Mouse (Mus musculus): ENCODE measurements around the gene Ccnd3. TPM values are rescaled to one million over a fixed set of nuclear protein-coding genes. Genes with fewer than 3 reads are reported as not detected.
A peak's percentile ranks its signal among the peaks of the same experiment; 100 is the strongest.

Gene Ccnd3
- polyA plus RNA-seq, 1 experiment: 181 TPM

DNA sequence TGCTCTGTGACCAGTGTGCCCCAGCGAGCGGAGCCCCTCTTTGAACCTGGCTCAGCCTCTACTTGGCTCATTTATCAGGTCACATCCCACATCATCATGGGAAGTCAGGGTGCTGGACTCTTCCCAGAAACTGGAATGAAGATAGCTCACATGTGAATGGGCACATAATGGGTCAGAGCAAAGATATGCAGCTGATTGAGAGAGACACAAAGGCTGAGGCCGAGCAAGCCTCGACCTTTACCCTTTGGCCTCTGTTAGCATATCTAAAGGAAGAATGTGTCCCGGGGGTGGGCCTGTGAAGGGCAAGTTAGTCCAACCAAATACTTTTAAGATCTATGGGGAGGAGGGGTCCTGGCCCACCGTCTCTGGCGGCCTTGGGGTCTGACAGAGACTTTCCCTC lies 66.8 kb downstream of the Ccnd3 start:
- H3K27ac ChIP-seq (ENCODE audit: insufficient read depth, low read length): peak overlapping the region; percentile 97
- peaks cover 17% of the 10 kb centered on the region for H3K4me1 ChIP-seq (ENCODE audit: control insufficient read depth, insufficient read depth, low read length)
- no peak for TF ChIP-seq CTCF (IDR thresholded peaks at IDR 0.05; ENCODE audit: low read depth, low read length)
- TF ChIP-seq EP300 (IDR thresholded peaks at IDR 0.05; ENCODE audit: insufficient read depth, low read depth, low read length): peak; percentile 99
- peak; percentile 42 for TF ChIP-seq POLR2A (IDR thresholded peaks at IDR 0.05; ENCODE audit: insufficient read depth, low read length)
- no peaks in the 10 kb centered on the region for H3K27me3 ChIP-seq (ENCODE audit: control insufficient read depth, insufficient read depth, low read length, poor library complexity, severe bottlenecking)
- H3K36me3 ChIP-seq (ENCODE audit: control insufficient read depth, insufficient read depth, low read length, poor library complexity, severe bottlenecking): no peaks in the 10 kb centered on the region
- H3K9ac ChIP-seq (ENCODE audit: low read depth, poor library complexity, severe bottlenecking): peak overlapping the region; percentile 41
- H3K9me3 ChIP-seq (replicated peaks; ENCODE audit: control insufficient read depth, insufficient read depth, low read length, poor library complexity, severe bottlenecking): no peaks in the 10 kb centered on the region
- peak overlapping the region; percentile 62 for H3K4me3 ChIP-seq (ENCODE audit: low read depth, low read length)

DNA sequence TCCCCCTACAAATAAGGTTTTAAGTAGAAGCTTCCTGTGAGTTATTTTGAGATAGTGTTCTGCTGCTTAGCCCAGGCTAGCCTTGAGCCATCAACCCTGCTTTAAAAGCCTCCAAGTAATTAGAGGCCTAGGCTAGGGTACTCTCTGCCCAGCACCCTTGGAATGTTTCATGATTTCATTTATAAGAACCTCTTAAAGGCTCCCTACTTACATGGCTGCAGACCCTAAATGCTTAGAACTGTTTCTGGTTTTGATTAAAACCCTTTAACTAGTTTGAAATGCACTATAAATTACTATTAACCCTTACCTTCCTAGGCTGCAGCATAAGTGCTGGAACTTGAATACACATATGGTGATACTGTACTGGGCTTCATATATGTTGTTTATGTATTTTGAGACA lies 67.6 kb downstream of the Ccnd3 start:
- no peak overlapping the region; the same call in 1 of the 2 replicates for H3K4me3 ChIP-seq (ENCODE audit: low read depth, low read length)
- no peaks in the 10 kb centered on the region for H3K36me3 ChIP-seq (ENCODE audit: control insufficient read depth, insufficient read depth, low read length, poor library complexity, severe bottlenecking)
- H3K27me3 ChIP-seq (ENCODE audit: control insufficient read depth, insufficient read depth, low read length, poor library complexity, severe bottlenecking): no peaks in the 10 kb centered on the region
- no peak for TF ChIP-seq CTCF (IDR thresholded peaks at IDR 0.05; ENCODE audit: low read depth, low read length)
- no peak for TF ChIP-seq POLR2A (IDR thresholded peaks at IDR 0.05; ENCODE audit: insufficient read depth, low read length)
- no peak for TF ChIP-seq EP300 (IDR thresholded peaks at IDR 0.05; ENCODE audit: insufficient read depth, low read depth, low read length)
- peaks cover 15% of the 10 kb centered on the region for H3K4me1 ChIP-seq (ENCODE audit: control insufficient read depth, insufficient read depth, low read length)
- H3K9me3 ChIP-seq (replicated peaks; ENCODE audit: control insufficient read depth, insufficient read depth, low read length, poor library complexity, severe bottlenecking): no peaks in the 10 kb centered on the region
- peak overlapping the region; percentile 41 for H3K9ac ChIP-seq (ENCODE audit: low read depth, poor library complexity, severe bottlenecking)
- H3K27ac ChIP-seq (ENCODE audit: insufficient read depth, low read length): peak overlapping the region; percentile 97

DNA sequence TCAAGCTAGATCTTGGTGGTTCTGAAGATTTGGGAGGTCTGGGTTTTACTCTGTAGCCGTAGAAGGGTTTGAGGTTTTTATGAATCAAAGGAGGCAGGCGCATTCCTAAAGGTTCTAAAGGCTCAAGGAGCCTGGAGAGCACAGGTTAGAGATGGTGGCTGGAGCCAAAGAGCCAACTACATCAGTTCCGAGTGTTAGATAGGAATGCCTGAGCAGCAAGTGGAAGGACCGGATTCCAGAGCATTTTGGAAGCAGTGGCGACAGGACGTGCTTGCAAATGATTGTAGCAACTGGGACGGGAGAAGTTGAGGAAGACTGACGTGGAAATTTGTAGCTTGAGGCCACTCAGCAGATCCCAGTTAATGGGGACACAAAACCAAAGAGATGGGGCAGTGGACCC lies 69.2 kb downstream of the Ccnd3 start:
- TF ChIP-seq CTCF (IDR thresholded peaks at IDR 0.05; ENCODE audit: low read depth, low read length) (no peak), POLR2A (IDR thresholded peaks at IDR 0.05; ENCODE audit: insufficient read depth, low read length) (no peak), EP300 (IDR thresholded peaks at IDR 0.05; ENCODE audit: insufficient read depth, low read depth, low read length) (no peak)
- H3K36me3 ChIP-seq (ENCODE audit: control insufficient read depth, insufficient read depth, low read length, poor library complexity, severe bottlenecking): no peaks in the 10 kb centered on the region
- H3K4me3 ChIP-seq (ENCODE audit: low read depth, low read length): no peak overlapping the region
- peaks cover 12% of the 10 kb centered on the region for H3K4me1 ChIP-seq (ENCODE audit: control insufficient read depth, insufficient read depth, low read length)
- peak overlapping the region; percentile 39 for H3K27ac ChIP-seq (ENCODE audit: insufficient read depth, low read length)
- no peaks in the 10 kb centered on the region for H3K9me3 ChIP-seq (replicated peaks; ENCODE audit: control insufficient read depth, insufficient read depth, low read length, poor library complexity, severe bottlenecking)
- no peak overlapping the region for H3K9ac ChIP-seq (ENCODE audit: low read depth, poor library complexity, severe bottlenecking)
- H3K27me3 ChIP-seq (ENCODE audit: control insufficient read depth, insufficient read depth, low read length, poor library complexity, severe bottlenecking): no peaks in the 10 kb centered on the region

DNA sequence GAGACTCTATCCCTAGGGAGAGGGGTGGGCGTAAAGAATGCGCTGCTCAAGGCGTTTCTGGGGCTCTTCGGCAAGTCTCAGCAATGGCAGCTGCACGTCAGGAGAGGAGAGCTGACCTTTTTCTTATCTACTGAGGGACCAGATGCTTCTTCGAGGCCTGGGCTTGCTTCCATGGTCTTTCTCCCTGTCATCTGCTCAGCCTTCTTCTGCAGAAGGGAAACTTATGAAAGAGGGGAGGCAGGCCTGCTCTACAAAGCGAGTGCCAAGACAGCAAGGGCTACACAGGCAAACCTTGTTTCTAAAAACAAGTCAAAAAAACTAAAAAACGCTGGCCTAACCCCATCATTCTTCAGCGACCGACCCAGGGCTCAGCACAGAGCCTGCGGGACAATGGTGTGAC lies 70.0 kb downstream of the Ccnd3 start:
- H3K27ac ChIP-seq (ENCODE audit: insufficient read depth, low read length): peak overlapping the region; percentile 39; the same call in 1 of the 2 replicates
- no peaks in the 10 kb centered on the region for H3K36me3 ChIP-seq (ENCODE audit: control insufficient read depth, insufficient read depth, low read length, poor library complexity, severe bottlenecking)
- no peaks in the 10 kb centered on the region for H3K27me3 ChIP-seq (ENCODE audit: control insufficient read depth, insufficient read depth, low read length, poor library complexity, severe bottlenecking)
- TF ChIP-seq CTCF (IDR thresholded peaks at IDR 0.05; ENCODE audit: low read depth, low read length) (no peak), EP300 (IDR thresholded peaks at IDR 0.05; ENCODE audit: insufficient read depth, low read depth, low read length) (0 out of 2 replicates have a peak, but pooled peaks have one; percentile 38), POLR2A (IDR thresholded peaks at IDR 0.05; ENCODE audit: insufficient read depth, low read length) (no peak)
- peaks cover 12% of the 10 kb centered on the region for H3K4me1 ChIP-seq (ENCODE audit: control insufficient read depth, insufficient read depth, low read length)
- no peaks in the 10 kb centered on the region for H3K9me3 ChIP-seq (replicated peaks; ENCODE audit: control insufficient read depth, insufficient read depth, low read length, poor library complexity, severe bottlenecking)
- H3K4me3 ChIP-seq (ENCODE audit: low read depth, low read length): no peak overlapping the region
- H3K9ac ChIP-seq (ENCODE audit: low read depth, poor library complexity, severe bottlenecking): no peak overlapping the region

DNA sequence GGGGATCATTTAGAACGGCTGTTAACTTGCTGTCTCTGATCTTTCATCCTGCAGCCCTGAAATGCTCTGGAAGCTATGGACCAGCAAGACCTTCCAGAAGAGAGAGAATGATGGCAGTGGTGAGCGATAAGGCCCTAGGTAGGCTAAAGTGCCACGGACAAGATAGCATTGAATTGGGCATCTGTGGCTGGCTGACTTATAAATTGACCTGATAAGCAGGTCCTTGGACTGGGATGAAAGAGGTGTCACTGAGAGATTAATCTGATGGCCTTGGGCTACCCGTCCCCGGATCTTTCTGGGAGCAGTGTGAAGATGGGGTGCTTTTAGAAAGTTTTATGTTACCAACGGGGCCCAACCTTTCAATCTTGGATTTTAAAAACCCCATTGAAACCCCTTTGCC lies 73.8 kb downstream of the Ccnd3 start:
- Histone ChIP-seq H3K27me3 (ENCODE audit: control insufficient read depth, insufficient read depth, low read length, poor library complexity, severe bottlenecking) (no peaks in the 10 kb centered on the region), H3K27ac (ENCODE audit: insufficient read depth, low read length) (no peak overlapping the region), H3K4me3 (ENCODE audit: low read depth, low read length) (no peak overlapping the region), H3K4me1 (ENCODE audit: control insufficient read depth, insufficient read depth, low read length) (peaks cover 12% of the 10 kb centered on the region), H3K9ac (ENCODE audit: low read depth, poor library complexity, severe bottlenecking) (no peak overlapping the region), H3K36me3 (ENCODE audit: control insufficient read depth, insufficient read depth, low read length, poor library complexity, severe bottlenecking) (no peaks in the 10 kb centered on the region), H3K9me3 (replicated peaks; ENCODE audit: control insufficient read depth, insufficient read depth, low read length, poor library complexity, severe bottlenecking) (no peaks in the 10 kb centered on the region)
- TF ChIP-seq POLR2A (IDR thresholded peaks at IDR 0.05; ENCODE audit: insufficient read depth, low read length): no peak
- no peak for TF ChIP-seq EP300 (IDR thresholded peaks at IDR 0.05; ENCODE audit: insufficient read depth, low read depth, low read length)
- TF ChIP-seq CTCF (IDR thresholded peaks at IDR 0.05; ENCODE audit: low read depth, low read length): no peak

DNA sequence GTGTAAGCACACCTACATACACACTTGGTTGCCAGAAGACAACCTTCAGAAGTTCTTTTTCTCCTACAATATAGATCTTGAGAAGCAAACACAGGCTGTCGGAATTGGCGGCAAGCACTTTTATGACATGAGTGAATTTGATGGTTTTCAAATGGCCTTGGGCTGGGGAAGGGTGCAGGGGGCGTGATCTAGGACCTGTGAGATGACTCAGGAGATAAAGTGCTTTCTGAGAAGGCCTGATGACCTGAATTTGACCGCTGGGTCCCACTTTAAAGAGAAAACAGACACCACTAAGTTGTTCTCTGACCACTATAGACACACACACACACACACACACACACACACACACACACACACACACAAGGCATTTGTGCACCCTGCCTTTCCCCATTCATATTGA lies 76.1 kb downstream of the Ccnd3 start:
- Histone ChIP-seq H3K27ac (ENCODE audit: insufficient read depth, low read length) (no peak overlapping the region), H3K27me3 (ENCODE audit: control insufficient read depth, insufficient read depth, low read length, poor library complexity, severe bottlenecking) (no peaks in the 10 kb centered on the region), H3K4me3 (ENCODE audit: low read depth, low read length) (no peak overlapping the region), H3K36me3 (ENCODE audit: control insufficient read depth, insufficient read depth, low read length, poor library complexity, severe bottlenecking) (no peaks in the 10 kb centered on the region), H3K4me1 (ENCODE audit: control insufficient read depth, insufficient read depth, low read length) (no peaks in the 10 kb centered on the region), H3K9me3 (replicated peaks; ENCODE audit: control insufficient read depth, insufficient read depth, low read length, poor library complexity, severe bottlenecking) (no peaks in the 10 kb centered on the region), H3K9ac (ENCODE audit: low read depth, poor library complexity, severe bottlenecking) (no peak overlapping the region)
- TF ChIP-seq POLR2A (IDR thresholded peaks at IDR 0.05; ENCODE audit: insufficient read depth, low read length) (no peak), CTCF (IDR thresholded peaks at IDR 0.05; ENCODE audit: low read depth, low read length) (no peak), EP300 (IDR thresholded peaks at IDR 0.05; ENCODE audit: insufficient read depth, low read depth, low read length) (no peak)
